Mouse (Mus musculus) gastrocnemius, postnatal 36 days (tissue): ENCODE measurements around the gene Wdr20. TPM values are rescaled to one million over a fixed set of nuclear protein-coding genes. Genes with fewer than 3 reads are reported as not detected.
A peak's percentile ranks its signal among the peaks of the same experiment; 100 is the strongest.

ENCODE experiments used
- DNase-seq, 2 experiments: peaks; one replicate each; pipeline ENCODE4 v3.0.0; 2022
- intact Hi-C: fragments of 180-260 bp; cut with DNase I; formaldehyde crosslinking; loops from one replicate; pipeline ENCODE4 v1.15.1; 2025
- total RNA-seq, 2 experiments: library from RNA; stranded (reverse); gene quantifications; 2 replicates each; pipeline ENCODE4 v1.2.3; 2021

Wdr20 gene
- total RNA-seq, 2 experiments from 2014 or later: 15.7 to 15.9 TPM

- intact Hi-C loops: no loop called here
Observed at GRCm38 (mm10) chr12:110769660-110770297, 32.0 kb downstream of the Wdr20 start.

GRCm38 (mm10) chr12:110770479-110771247 is 32.9 kb downstream of the Wdr20 start:
- intact Hi-C loops: no loop called here
- no peak for DNase-seq

More at GRCm38 (mm10) chr12:110769660-110770297, 32.0 kb downstream of the Wdr20 start:
- no peak for DNase-seq

- no peak for DNase-seq
- intact Hi-C loops: no loop called here
Observed at GRCm38 (mm10) chr12:110771961-110772360, 34.2 kb downstream of the Wdr20 start.

- intact Hi-C loops: no loop called here
- DNase-seq: no peak
Observed at GRCm38 (mm10) chr12:110775628-110776426, 38.1 kb downstream of the Wdr20 start.

- DNase-seq: no peak
- intact Hi-C loops: no loop called here
Observed at GRCm38 (mm10) chr12:110777853-110778252, 40.1 kb downstream of the Wdr20 start.

GRCm38 (mm10) chr12:110779296-110779695 is 41.6 kb downstream of the Wdr20 start:
- DNase-seq: no peak
- intact Hi-C loops: no loop called here

GRCm38 (mm10) chr12:110781181-110781580 is 43.4 kb downstream of the Wdr20 start:
- no peak for DNase-seq
- intact Hi-C loops: no loop called here

- DNase-seq: no peak
Observed at GRCm38 (mm10) chr12:110782278-110782677, 44.5 kb downstream of the Wdr20 start.

GRCm38 (mm10) chr12:110784211-110784610 is 46.5 kb downstream of the Wdr20 start:
- no peak for DNase-seq
- intact Hi-C loops: no loop called here

More at GRCm38 (mm10) chr12:110782278-110782677, 44.5 kb downstream of the Wdr20 start:
- intact Hi-C loops: no loop called here

- intact Hi-C loops: no loop called here
- DNase-seq: peak in 1 of 2 experiments; percentile 31
Observed at GRCm38 (mm10) chr12:110786243-110786642, 48.5 kb downstream of the Wdr20 start.

GRCm38 (mm10) chr12:110790580-110790979 is 52.8 kb downstream of the Wdr20 start:
- DNase-seq: no peak
- intact Hi-C loops: no loop called here

- no peak for DNase-seq
- intact Hi-C loops: no loop called here
Observed at GRCm38 (mm10) chr12:110791026-110791425, 53.3 kb downstream of the Wdr20 start.

GRCm38 (mm10) chr12:110795035-110795434 is 57.3 kb downstream of the Wdr20 start:
- DNase-seq: no peak
- intact Hi-C loops: loop anchor here (5.0 kb wide), 1 partner anchor 68 kb away; no protein-coding TSS in a partner anchor

- DNase-seq: no peak
- intact Hi-C loops: loop anchor here (5.0 kb wide), 1 partner anchor 69 kb away; no protein-coding TSS in a partner anchor
Observed at GRCm38 (mm10) chr12:110796748-110797147, 59.0 kb downstream of the Wdr20 start.

GRCm38 (mm10) chr12:110797202-110797601 is 59.5 kb downstream of the Wdr20 start:
- no peak for DNase-seq
- intact Hi-C loops: loop anchor here (5.0 kb wide), 1 partner anchor 70 kb away; no protein-coding TSS in a partner anchor

GRCm38 (mm10) chr12:110797842-110798431 is 60.2 kb downstream of the Wdr20 start:
- DNase-seq: no peak
- intact Hi-C loops: loop anchor here (5.0 kb wide), 1 partner anchor 71 kb away; no protein-coding TSS in a partner anchor

GRCm38 (mm10) chr12:110799226-110799625 is 61.5 kb downstream of the Wdr20 start:
- no peak for DNase-seq
- intact Hi-C loops: loop anchor here (5.0 kb wide), 1 partner anchor 72 kb away; no protein-coding TSS in a partner anchor

- DNase-seq: no peak
- intact Hi-C loops: no loop called here
Observed at GRCm38 (mm10) chr12:110801876-110802464, 64.2 kb downstream of the Wdr20 start.

- intact Hi-C loops: no loop called here
Observed at GRCm38 (mm10) chr12:110802674-110803297, 65.0 kb downstream of the Wdr20 start.

More at GRCm38 (mm10) chr12:110802674-110803297, 65.0 kb downstream of the Wdr20 start:
- DNase-seq: no peak
